Mouse (Mus musculus) cerebellum, postnatal 10 days (tissue): ENCODE measurements around the gene Npnt.

Experiments
- DNase-seq, 2 experiments: peaks; one replicate each; pipeline ENCODE4 v3.0.0; 2021; ENCODE audit warnings: mixed read lengths in 2 of 2

Gene Npnt

GRCm38 (mm10) chr3:132854271-132854670 lies 95.8 kb downstream of the Npnt start:
- DNase-seq, result no peak

GRCm38 (mm10) chr3:132851841-132852728 lies 98.0 kb downstream of the Npnt start:
- DNase-seq, result peak; percentile 16 to 35

GRCm38 (mm10) chr3:132851417-132851816 lies 98.7 kb downstream of the Npnt start:
- DNase-seq, result no peak

GRCm38 (mm10) chr3:132850431-132850830 lies 99.7 kb downstream of the Npnt start:
- no peak for DNase-seq

- DNase-seq, result no peak
These were observed 100.4 kb downstream of the Npnt start for GRCm38 (mm10) chr3:132849669-132850068.

- DNase-seq, result no peak
These were observed 107.4 kb downstream of the Npnt start for GRCm38 (mm10) chr3:132842676-132843075.

GRCm38 (mm10) chr3:132839516-132839915 lies 110.6 kb downstream of the Npnt start:
- DNase-seq, result no peak

GRCm38 (mm10) chr3:132838656-132839417 lies 111.3 kb downstream of the Npnt start:
- DNase-seq, result no peak

GRCm38 (mm10) chr3:132837134-132837533 lies 113.0 kb downstream of the Npnt start:
- no peak for DNase-seq

GRCm38 (mm10) chr3:132835118-132835794 lies 114.8 kb downstream of the Npnt start:
- no peak for DNase-seq
